Mouse (Mus musculus) heart, embryonic 14.5 days (tissue): ENCODE results near the gene Zfp212. TPM values are rescaled to one million over a fixed set of nuclear protein-coding genes. Genes with fewer than 3 reads are reported as not detected.
A peak's percentile ranks its signal among the peaks of the same experiment; 100 is the strongest.

Experiments used
- ATAC-seq: fragments of 200-750 bp; cut with Nextera tagmentation; 2 replicates; pipeline ENCODE4 v1.8.0; 2017; ENCODE audit warnings: low read depth, moderate TSS enrichment; ENCODE audit not compliant: insufficient number of reproducible peaks, insufficient read depth, low FRiP score
- H3K27ac ChIP-seq, 2 experiments: fragments of 200-500 bp in 1 of 2; fragments of 300-500 bp in 1 of 2; sonication (generic) in 1 of 2; replicated peaks in 1 of 2; 2 replicates each; pipeline ENCODE4 v1.5.1; 2012 to 2014; ENCODE audit warnings: low read depth in 2 of 2, low read length in 2 of 2, control low read depth in 1 of 2, mild to moderate bottlenecking in 1 of 2, mixed read lengths in 1 of 2; ENCODE audit not compliant: control insufficient read depth in 1 of 2, insufficient read depth in 1 of 2
- H3K27me3 ChIP-seq: fragments of 300-500 bp; sonication (generic); 2 replicates; pipeline ENCODE4 v1.6.1; 2014; ENCODE audit warnings: mild to moderate bottlenecking, low read length, control low read depth; ENCODE audit not compliant: control insufficient read depth, insufficient read depth
- H3K36me3 ChIP-seq: fragments of 300-500 bp; sonication (generic); 2 replicates; pipeline ENCODE4 v1.6.1; 2014; ENCODE audit warnings: mild to moderate bottlenecking, control low read depth, low read length, mixed read lengths; ENCODE audit not compliant: control insufficient read depth, insufficient read depth
- H3K4me1 ChIP-seq, 2 experiments: fragments of 200-500 bp in 1 of 2; fragments of 300-500 bp in 1 of 2; sonication (generic) in 1 of 2; 2 replicates each; pipeline ENCODE4 v1.6.1; 2012 to 2014; ENCODE audit warnings: low read length in 2 of 2, control low read depth in 1 of 2, mixed read lengths in 1 of 2; ENCODE audit not compliant: control insufficient read depth in 2 of 2, insufficient read depth in 2 of 2
- H3K4me2 ChIP-seq: fragments of 300-500 bp; sonication (generic); 2 replicates; pipeline ENCODE4 v1.6.1; 2014; ENCODE audit warnings: mild to moderate bottlenecking, low read length
- H3K4me3 ChIP-seq, 2 experiments: fragments of 200-500 bp in 1 of 2; fragments of 300-500 bp in 1 of 2; sonication (generic) in 1 of 2; 2 replicates each; pipeline ENCODE4 v1.5.1; 2012 to 2014; ENCODE audit warnings: low read length in 2 of 2, mild to moderate bottlenecking in 2 of 2, control low read depth in 1 of 2, low read depth in 1 of 2, moderate library complexity in 1 of 2; ENCODE audit not compliant: control insufficient read depth in 1 of 2, insufficient read depth in 1 of 2
- H3K9ac ChIP-seq: fragments of 300-500 bp; sonication (generic); 2 replicates; pipeline ENCODE4 v1.6.1; 2014; ENCODE audit warnings: mild to moderate bottlenecking, low read length
- H3K9me3 ChIP-seq: fragments of 300-500 bp; sonication (generic); 2 replicates; pipeline ENCODE4 v1.6.1; 2016; ENCODE audit warnings: low read length, control low read depth; ENCODE audit not compliant: control insufficient read depth
- WGBS: fragments of 180-500 bp; shearing (Covaris S2); extraction: QIAGEN DNeasy Blood & Tissue Kit; methylation state at CpG from one replicate; pipeline ENCODE4 v1.1.7; 2014; 5-methylcytosine and 5-hydroxymethylcytosine counted together
- polyA plus RNA-seq: library from polyadenylated mRNA; unstranded; fragments of >200 nt; fragmentation: Nextera tagmentation; extraction: Ambion mirVana; gene quantifications from 2 replicates; pipeline ENCODE4 v1.2.1, GENCODE M21; 2014

Gene Zfp212
- polyA plus RNA-seq, 1 experiment from 2014 or later, result 7.2 TPM

DNA sequence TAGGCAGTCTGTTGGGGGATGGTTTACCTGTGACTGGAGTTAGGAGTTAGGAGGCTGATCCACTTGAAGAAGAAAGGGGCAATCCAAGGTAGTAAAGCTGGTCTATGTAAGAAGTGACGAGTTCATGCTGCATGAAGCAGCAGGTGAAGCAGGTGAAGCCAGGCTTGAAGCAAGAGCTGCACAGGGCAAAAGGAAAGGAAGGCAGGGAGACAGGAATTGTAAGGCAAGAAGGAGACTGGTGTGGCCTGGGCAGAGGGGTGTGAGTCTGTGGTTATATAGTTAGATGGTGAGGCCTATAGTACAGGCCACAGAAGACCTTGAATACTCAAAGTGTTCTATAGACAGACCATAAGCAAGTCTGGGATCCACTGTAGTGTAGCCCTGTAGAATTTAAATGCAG, 11.3 kb upstream of the Zfp212 start:
- no peak overlapping the region for H3K27ac ChIP-seq
- H3K9me3 ChIP-seq, result no peaks in the 10 kb centered on the region
- H3K36me3 ChIP-seq, result peaks cover 41% of the 10 kb centered on the region
- 87% methylated on average over 1 of the region's 1 CpGs for WGBS
- no peak overlapping the region for H3K4me3 ChIP-seq
- ATAC-seq, result no peak; the same call in 1 of the 2 replicates
- H3K4me1 ChIP-seq, result no peaks in the 10 kb centered on the region
- no peaks in the 10 kb centered on the region for H3K27me3 ChIP-seq
- no peak overlapping the region for H3K9ac ChIP-seq
- no peak overlapping the region for H3K4me2 ChIP-seq

DNA sequence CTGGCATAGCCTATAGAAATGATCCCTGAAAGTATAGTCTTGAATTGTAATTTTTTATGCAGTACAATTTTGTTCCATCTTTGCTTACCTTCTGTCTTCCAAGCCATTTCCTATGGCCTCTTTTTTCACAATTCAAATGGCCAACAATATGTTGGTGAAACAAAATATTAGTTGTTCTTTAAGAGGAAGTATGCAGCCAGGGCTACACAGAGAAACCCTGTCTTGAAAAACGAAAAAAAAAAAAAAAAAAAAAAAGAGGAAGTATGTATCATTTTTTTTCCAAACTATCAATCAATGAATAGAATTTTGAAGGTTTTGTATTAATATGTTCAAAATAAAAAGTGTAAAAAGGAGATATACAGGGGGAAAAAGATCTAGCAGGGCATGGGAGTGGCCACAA, 8.6 kb upstream of the Zfp212 start:
- 56% methylated on average over 1 of the region's 1 CpGs for WGBS
- Histone ChIP-seq H3K36me3 (peaks cover 15% of the 10 kb centered on the region), H3K4me2 (no peak overlapping the region), H3K4me3 (no peak overlapping the region), H3K9ac (no peak overlapping the region), H3K27ac (no peak overlapping the region), H3K4me1 (no peaks in the 10 kb centered on the region), H3K27me3 (no peaks in the 10 kb centered on the region), H3K9me3 (no peaks in the 10 kb centered on the region)
- ATAC-seq, result no peak

DNA sequence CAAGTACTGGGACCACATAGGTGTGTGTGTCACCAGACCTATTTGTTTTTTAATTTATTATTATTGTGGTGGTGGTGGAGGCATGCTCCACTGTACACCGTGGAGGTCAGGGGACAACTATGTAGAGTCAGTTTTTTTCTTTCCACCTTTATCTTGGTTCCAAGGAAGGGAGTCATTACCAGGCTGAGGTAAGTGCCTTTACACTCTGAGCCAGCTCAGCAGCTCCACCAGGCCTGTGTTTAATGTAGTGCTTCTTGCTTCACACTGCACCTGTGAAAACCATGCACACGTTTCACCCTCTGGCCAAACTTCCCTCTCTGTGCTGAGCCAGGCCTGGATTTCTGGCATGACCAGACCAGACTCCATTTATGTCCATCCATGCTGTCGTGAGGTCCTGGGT, 7.3 kb upstream of the Zfp212 start:
- ATAC-seq, result no peak
- Histone ChIP-seq H3K4me1 (no peaks in the 10 kb centered on the region), H3K4me2 (no peak overlapping the region), H3K9ac (no peak overlapping the region), H3K9me3 (no peaks in the 10 kb centered on the region), H3K27ac (no peak overlapping the region), H3K36me3 (peaks cover 3% of the 10 kb centered on the region; the same call in 1 of the 2 replicates), H3K4me3 (no peak overlapping the region), H3K27me3 (no peaks in the 10 kb centered on the region)
- 40% methylated on average over 3 of the region's 3 CpGs for WGBS

DNA sequence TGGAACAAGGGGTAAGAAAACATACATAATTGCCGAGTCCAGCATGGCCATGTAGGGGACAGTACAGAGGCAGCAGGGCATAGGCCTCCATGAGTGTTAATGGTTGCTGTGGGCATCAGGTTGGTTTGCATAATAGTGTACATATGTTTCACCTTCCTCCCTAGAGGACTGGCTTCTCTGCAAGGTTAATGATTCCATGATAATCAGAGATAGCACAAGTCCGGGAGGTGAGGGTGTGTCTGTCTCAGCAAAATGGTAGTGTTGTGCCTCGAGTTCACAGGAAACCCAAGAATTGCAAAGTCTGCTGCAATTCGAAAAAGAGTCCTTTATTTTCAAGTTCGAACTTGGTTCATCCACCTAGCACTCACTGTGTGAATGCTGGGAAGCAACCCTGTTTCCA, 3.2 kb upstream of the Zfp212 start:
- Histone ChIP-seq H3K27me3 (no peaks in the 10 kb centered on the region), H3K27ac (no peak overlapping the region)
- 71% methylated on average over 5 of the region's 5 CpGs for WGBS

DNA sequence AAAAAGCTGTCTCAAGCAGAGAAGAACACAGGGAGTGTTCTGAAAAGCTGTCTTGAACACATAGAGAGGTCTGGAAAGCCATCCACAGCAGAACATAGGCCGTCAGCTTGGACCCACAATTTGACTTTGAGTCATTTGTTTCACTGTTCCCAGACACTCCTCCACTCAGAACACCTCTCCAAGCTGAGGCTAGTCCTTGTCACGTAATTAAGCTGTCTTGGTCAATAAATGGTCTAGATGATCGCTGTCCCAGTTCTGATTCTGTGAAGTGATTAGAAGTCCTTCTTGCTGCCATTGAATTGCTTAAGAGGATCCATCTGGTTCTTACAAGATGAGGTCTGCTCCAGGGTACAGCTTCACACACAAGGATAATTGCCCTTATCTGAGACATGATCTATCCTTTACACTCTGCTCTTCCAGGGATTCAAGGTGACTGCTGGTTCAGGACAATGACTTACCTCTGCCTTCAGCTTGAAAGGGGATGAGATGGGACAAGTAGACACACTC, 1.5 kb upstream of the Zfp212 start:
- H3K27me3 ChIP-seq, result no peaks in the 10 kb centered on the region
- ATAC-seq, result no peak
- H3K9me3 ChIP-seq, result no peaks in the 10 kb centered on the region
- no peak overlapping the region for H3K9ac ChIP-seq
- H3K4me2 ChIP-seq, result no peak overlapping the region
- no peak overlapping the region for H3K4me3 ChIP-seq
- H3K36me3 ChIP-seq, result no peaks in the 10 kb centered on the region
- H3K27ac ChIP-seq, result no peak overlapping the region
- H3K4me1 ChIP-seq, result peaks cover 2 to 13% of the 10 kb centered on the region in 2 experiments; a peak in 3 of 4 replicates
- WGBS, result 76% methylated on average over 3 of the region's 3 CpGs

More for the DNA sequence above, 3.2 kb upstream of the Zfp212 start:
- Histone ChIP-seq H3K36me3 (no peaks in the 10 kb centered on the region), H3K9ac (no peak overlapping the region), H3K9me3 (no peaks in the 10 kb centered on the region), H3K4me2 (no peak overlapping the region), H3K4me1 (peaks cover 2 to 9% of the 10 kb centered on the region in 2 experiments; a peak in 3 of 4 replicates), H3K4me3 (no peak overlapping the region)
- no peak for ATAC-seq

DNA sequence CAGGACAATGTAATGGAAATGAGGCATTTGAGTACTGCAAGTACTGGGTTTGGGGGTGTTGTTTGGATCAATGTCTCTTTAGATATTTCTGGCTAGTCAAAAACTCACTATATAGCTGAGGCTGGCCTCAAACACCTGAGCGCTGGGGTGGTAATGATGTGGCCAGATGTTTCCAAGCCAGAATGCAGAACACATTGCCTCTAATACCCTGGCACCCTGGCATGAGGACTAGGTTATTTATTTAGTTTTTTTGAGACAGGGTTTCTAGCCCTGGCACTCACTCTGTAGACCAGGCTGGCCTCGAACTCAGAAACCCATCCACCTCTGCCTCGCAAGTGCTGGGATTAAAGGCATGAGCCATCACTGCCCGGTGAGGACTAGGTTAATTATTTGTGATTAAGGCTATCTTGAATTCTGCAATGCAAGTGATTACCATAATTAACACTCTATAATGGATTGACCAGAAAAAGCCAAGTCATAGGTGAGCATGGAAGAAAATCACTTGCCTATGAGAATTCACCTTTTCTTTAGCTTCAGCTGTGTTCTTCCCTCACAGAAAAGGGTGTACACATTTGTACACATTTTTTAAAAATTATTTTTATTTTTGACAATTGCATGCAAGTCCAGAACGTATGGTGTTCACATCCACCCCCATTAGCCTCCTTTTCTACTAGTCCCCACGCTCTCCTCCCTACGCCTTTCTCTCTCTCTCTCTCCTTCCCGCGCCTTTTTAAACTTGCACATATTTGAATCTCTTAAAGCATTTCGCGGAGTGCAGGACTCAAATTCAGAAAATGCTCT, 430 bp upstream of the Zfp212 start:
- Histone ChIP-seq H3K4me3 (peak overlapping the region; percentile 80 to 85), H3K27ac (peak overlapping the region in 1 of 2 experiments; percentile 96; a peak in 1 of 4 replicates), H3K4me1 (peaks cover 2 to 13% of the 10 kb centered on the region in 2 experiments; a peak in 3 of 4 replicates), H3K9me3 (no peaks in the 10 kb centered on the region), H3K4me2 (peak overlapping the region; percentile 85), H3K36me3 (no peaks in the 10 kb centered on the region), H3K27me3 (no peaks in the 10 kb centered on the region), H3K9ac (peak overlapping the region; percentile 90)
- 27% methylated on average over 11 of the region's 11 CpGs for WGBS
- 0 out of 2 replicates have a peak, but pooled peaks have one; percentile 5 for ATAC-seq

DNA sequence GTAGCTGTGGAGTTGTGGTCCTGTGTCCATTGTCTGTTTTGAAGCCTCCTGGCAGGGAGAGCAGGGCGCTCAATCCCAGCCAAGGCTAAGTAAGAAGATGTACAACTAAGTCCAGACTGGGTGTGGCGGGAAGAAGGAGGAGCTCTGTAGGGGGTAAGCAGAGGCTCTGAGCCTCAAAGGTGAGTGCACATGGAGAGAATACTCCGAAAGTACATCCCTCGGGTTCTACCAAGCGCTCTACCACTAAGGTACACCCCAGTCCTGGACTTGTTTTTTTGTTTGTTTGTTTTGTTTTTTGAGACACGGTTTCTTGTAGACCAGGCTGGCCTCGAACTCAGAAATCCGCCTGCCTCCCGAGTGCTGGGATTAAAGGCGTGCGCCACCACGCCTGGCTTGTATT, 22.2 kb downstream of the Zfp212 start:
- WGBS, result 46% methylated on average over 12 of the region's 12 CpGs
- no peaks in the 10 kb centered on the region for H3K9me3 ChIP-seq
- H3K27me3 ChIP-seq, result peaks cover 12% of the 10 kb centered on the region
- H3K9ac ChIP-seq, result peak overlapping the region; percentile 70; the same call in 1 of the 2 replicates
- H3K4me1 ChIP-seq, result peaks cover 7 to 9% of the 10 kb centered on the region in 2 experiments; a peak in 2 of 4 replicates
- ATAC-seq, result no peak
- no peak overlapping the region for H3K27ac ChIP-seq
- peak overlapping the region; percentile 43 to 49 for H3K4me3 ChIP-seq
- no peaks in the 10 kb centered on the region for H3K36me3 ChIP-seq
- peak overlapping the region; percentile 90 for H3K4me2 ChIP-seq
